8 mouse cellular contexts compared by ENCODE assay signal in the genomic region with DNA sequence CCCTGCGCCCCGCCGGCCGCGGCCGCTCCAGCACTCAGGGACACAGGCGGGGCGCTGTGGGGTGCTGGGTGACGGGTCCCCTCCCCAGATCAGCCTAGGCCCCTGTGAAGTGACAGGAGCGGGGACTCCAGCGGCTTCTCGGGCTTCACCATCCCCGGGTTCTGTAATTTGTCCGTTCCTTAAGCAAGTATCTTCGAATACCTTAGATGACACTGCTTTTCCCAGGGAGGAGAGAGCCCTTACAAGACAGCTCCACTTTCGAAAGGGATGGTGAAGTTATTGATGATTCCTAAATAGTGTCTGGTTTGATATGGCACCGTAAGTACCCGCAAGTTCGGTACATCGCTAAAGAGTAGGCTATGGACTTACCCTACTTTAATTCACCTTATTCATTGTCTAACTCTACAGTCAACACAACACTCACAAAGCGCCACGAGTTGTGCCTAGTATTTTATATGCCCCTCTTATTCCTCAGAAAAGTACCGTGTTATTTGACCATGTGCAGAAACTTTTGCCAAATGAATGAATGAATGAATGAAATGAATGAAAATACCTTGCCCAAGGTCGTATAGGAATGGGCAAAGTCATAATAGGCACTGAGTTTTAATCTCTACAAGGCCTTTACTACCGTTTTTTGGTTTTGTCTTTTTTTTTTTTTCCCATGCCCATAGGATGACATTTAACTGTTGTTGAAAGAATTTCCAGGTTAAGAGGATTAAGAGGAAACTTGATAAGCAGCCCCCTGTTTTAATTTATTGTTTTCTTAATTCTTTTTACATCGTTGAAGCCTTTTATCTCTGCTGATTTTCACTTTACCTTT. TPM values are rescaled to one million over a fixed set of nuclear protein-coding genes. Genes with fewer than 3 reads are reported as not detected.
DNase-seq lines count a peak whose midpoint lies in the region; ATAC-seq and TF ChIP-seq lines count a peak whose summit lies in the region.

No protein-coding gene starts in this region.

- no peak for TF ChIP-seq CTCF in testis, adult 2 months (IDR thresholded peaks at IDR 0.05; ENCODE audit: control insufficient read depth, insufficient read depth, insufficient replicate concordance, low read depth, low read length)
- TF ChIP-seq CTCF in hindbrain, postnatal 0 days (IDR thresholded peaks at IDR 0.05; ENCODE audit: low read depth), result no peak

- WGBS in hindbrain, postnatal 0 days, result 3% methylated on average over 26 of the region's 26 CpGs

- peak overlapping the region; percentile 81 for H3K4me2 ChIP-seq in hindbrain, postnatal 0 days (ENCODE audit: low read depth, low read length)

- peak overlapping the region; percentile 94 for H3K9ac ChIP-seq in hindbrain, postnatal 0 days (replicated peaks; ENCODE audit: low read length)

- H3K36me3 ChIP-seq in erythroblast, embryonic 14.5 days (ENCODE audit: control insufficient read depth), result peaks cover 30% of the 10 kb centered on the region
- no peaks in the 10 kb centered on the region for H3K36me3 ChIP-seq in testis, adult 2 months (ENCODE audit: control insufficient read depth, insufficient read depth, low read length)
- H3K36me3 ChIP-seq in hindbrain, postnatal 0 days (ENCODE audit: insufficient read depth, low read length), result no peaks in the 10 kb centered on the region

- no peaks in the 10 kb centered on the region for H3K9me3 ChIP-seq in erythroblast, embryonic 14.5 days (ENCODE audit: control insufficient read depth, low read length)
- H3K9me3 ChIP-seq in hindbrain, postnatal 0 days (ENCODE audit: low read length), result no peaks in the 10 kb centered on the region

- no peak for DNase-seq in testis, postnatal 10 days (ENCODE audit: low spot score)
- no peak for DNase-seq in hindbrain, postnatal 0 days (ENCODE audit: low spot score)
- DNase-seq in naive thymus-derived CD4-positive, alpha-beta T cell, adult 2 months (ENCODE audit: low read depth), result peak; percentile 59
- no peak for DNase-seq in cerebellum, postnatal 25 days
- DNase-seq in adrenal gland, postnatal 36 days, result no peak

- no peaks in the 10 kb centered on the region for H3K27me3 ChIP-seq in erythroblast, embryonic 14.5 days (ENCODE audit: control insufficient read depth)
- no peaks in the 10 kb centered on the region for H3K27me3 ChIP-seq in testis, adult 2 months (ENCODE audit: control insufficient read depth, insufficient read depth, low read length)
- no peaks in the 10 kb centered on the region for H3K27me3 ChIP-seq in hindbrain, postnatal 0 days (ENCODE audit: insufficient read depth, low read length)

- no peak for TF ChIP-seq POLR2A in testis, adult 2 months (IDR thresholded peaks at IDR 0.05; ENCODE audit: control insufficient read depth, low read depth, low read length)

- H3K4me3 ChIP-seq in erythroblast, embryonic 14.5 days (replicated peaks), result peak overlapping the region; percentile 85
- H3K4me3 ChIP-seq in testis, adult 2 months (ENCODE audit: control insufficient read depth, low read depth, low read length), result peak overlapping the region; percentile 96
- peak overlapping the region; percentile 87 for H3K4me3 ChIP-seq in hindbrain, postnatal 0 days (ENCODE audit: low read length)

- peak overlapping the region; percentile 90 for H3K27ac ChIP-seq in testis, adult 2 months (ENCODE audit: control insufficient read depth, insufficient read depth, low read depth, low read length)
- H3K27ac ChIP-seq in hindbrain, postnatal 0 days, result peak overlapping the region; percentile 97

- H3K4me1 ChIP-seq in erythroblast, embryonic 14.5 days (ENCODE audit: control insufficient read depth), result peaks cover 37% of the 10 kb centered on the region
- H3K4me1 ChIP-seq in testis, adult 2 months (ENCODE audit: control insufficient read depth, insufficient read depth, low read length), result peaks cover 4% of the 10 kb centered on the region
- peaks cover 6% of the 10 kb centered on the region; the same call in 1 of the 2 replicates for H3K4me1 ChIP-seq in hindbrain, postnatal 0 days (ENCODE audit: insufficient read depth, low read length)

- no peak for ATAC-seq in erythroblast, adult 5-6 weeks (replicated peaks; ENCODE audit: low FRiP score, poor library complexity, severe bottlenecking)
- ATAC-seq in hindbrain, postnatal 0 days, result no peak

RNA-seq across cellular contexts. Expression of a gene that starts 0.8 kb away (rescaled TPM):
- 0.11 and 0.14 TPM in 2 replicates for polyA plus RNA-seq in erythroblast, embryonic 14.5 days (2012)
- 3.7 and 7.5 TPM in 2 replicates for total RNA-seq in erythroblast, adult 5-6 weeks (2015; ENCODE audit: low replicate concordance)
- 3.5 and 3.7 TPM in 2 replicates for total RNA-seq in erythroblast, adult 5-6 weeks (2017; ENCODE audit: low replicate concordance)
- 65.5 and 76.7 TPM in 2 replicates for polyA plus RNA-seq in testis, adult 2 months (2012; rRNA removed)
- 22.4 and 22.5 TPM in 2 replicates for total RNA-seq in hindbrain, postnatal 0 days (2014; rRNA removed)
- 19.2 and 21.9 TPM in 2 replicates for polyA plus RNA-seq in hindbrain, postnatal 0 days (2015; fragmentation: Nextera tagmentation; extraction: Ambion mirVana)
- total RNA-seq in adrenal gland, postnatal 36 days (2021), result 10 to 100 TPM; 20.6 to 21.1 TPM

RNA-seq across cellular contexts. Expression of a gene that starts 4.0 kb away (rescaled TPM):
- 289 and 384 TPM in 2 replicates for polyA plus RNA-seq in erythroblast, embryonic 14.5 days (2012)
- total RNA-seq in erythroblast, adult 5-6 weeks (2015; ENCODE audit: low replicate concordance), result 505 TPM in 2 replicates
- 376 and 479 TPM in 2 replicates for total RNA-seq in erythroblast, adult 5-6 weeks (2017; ENCODE audit: low replicate concordance)
- 782 and 970 TPM in 2 replicates for polyA plus RNA-seq in testis, adult 2 months (2012; rRNA removed)
- 542 and 567 TPM in 2 replicates for total RNA-seq in hindbrain, postnatal 0 days (2014; rRNA removed)
- polyA plus RNA-seq in hindbrain, postnatal 0 days (2015; fragmentation: Nextera tagmentation; extraction: Ambion mirVana), result 814 and 865 TPM in 2 replicates
- total RNA-seq in adrenal gland, postnatal 36 days (2021), result 100 to 1,000 TPM; 149 to 188 TPM

RNA-seq across cellular contexts. Expression of a gene that starts 50.0 kb away (rescaled TPM):
- 1.8 and 2.7 TPM in 2 replicates for polyA plus RNA-seq in erythroblast, embryonic 14.5 days (2012)
- total RNA-seq in erythroblast, adult 5-6 weeks (2015; ENCODE audit: low replicate concordance), result 31.6 and 47.8 TPM in 2 replicates
- 45.0 and 49.3 TPM in 2 replicates for total RNA-seq in erythroblast, adult 5-6 weeks (2017; ENCODE audit: low replicate concordance)
- polyA plus RNA-seq in testis, adult 2 months (2012; rRNA removed), result 12.9 and 15.0 TPM in 2 replicates
- total RNA-seq in hindbrain, postnatal 0 days (2014; rRNA removed), result 78.9 and 84.2 TPM in 2 replicates
- 108 and 112 TPM in 2 replicates for polyA plus RNA-seq in hindbrain, postnatal 0 days (2015; fragmentation: Nextera tagmentation; extraction: Ambion mirVana)
- 10 to 100 TPM; 74.6 to 80.6 TPM for total RNA-seq in adrenal gland, postnatal 36 days (2021)
